Mouse (Mus musculus): ENCODE measurements around the gene Glo1. TPM values are rescaled to one million over a fixed set of nuclear protein-coding genes. Genes with fewer than 3 reads are reported as not detected.

The Glo1 gene
- polyA plus RNA-seq, 1 experiment from 2014 or later = 161 TPM

DNA sequence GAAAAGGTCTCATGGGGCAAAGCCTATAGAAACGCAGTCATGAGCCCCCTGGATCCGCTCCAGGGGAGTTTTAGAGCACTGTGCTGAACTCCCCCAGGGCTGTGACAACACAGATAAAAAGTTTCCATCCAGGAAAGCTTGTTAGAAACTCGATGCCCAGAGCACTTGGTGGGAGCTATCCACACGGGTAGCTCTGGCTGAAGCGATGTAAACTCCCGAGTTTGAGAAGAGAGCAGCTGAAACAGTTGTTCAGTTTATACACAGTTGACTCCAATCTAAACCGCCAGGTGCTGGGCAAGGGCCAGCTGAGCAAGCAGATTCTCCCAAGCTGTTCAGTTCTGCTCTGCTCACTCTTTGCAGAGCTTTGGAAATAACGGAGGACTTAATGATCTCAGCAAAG is 87.6 kb downstream of the Glo1 start:
- no peak for ATAC-seq
- Histone ChIP-seq H3K4me2 (replicated peaks; ENCODE audit: low read depth, low read length) (no peak overlapping the region), H3K9me3 (ENCODE audit: low read length) (no peaks in the 10 kb centered on the region), H3K36me3 (ENCODE audit: insufficient read depth, low read length) (no peaks in the 10 kb centered on the region), H3K4me1 (ENCODE audit: insufficient read depth, low read depth, low read length) (no peaks in the 10 kb centered on the region), H3K9ac (replicated peaks; ENCODE audit: low read depth) (no peak overlapping the region), H3K27me3 (replicated peaks; ENCODE audit: insufficient read depth, low read length) (no peaks in the 10 kb centered on the region), H3K27ac (ENCODE audit: low read length) (no peak overlapping the region), H3K4me3 (ENCODE audit: low read depth, low read length) (no peak overlapping the region)
- TF ChIP-seq CTCF (IDR thresholded peaks at IDR 0.05) (0 out of 2 replicates have a peak, but pooled peaks have one; percentile 11), EP300 (IDR thresholded peaks at IDR 0.05) (no peak)
- 25% methylated on average over 8 of the region's 8 CpGs for WGBS
- no peak for DNase-seq (ENCODE audit: low spot score)

GRCm38 (mm10) chr17:30536651-30537050 is 90.0 kb downstream of the Glo1 start:
- H3K4me3 ChIP-seq (ENCODE audit: low read depth, low read length) = no peak overlapping the region
- no peaks in the 10 kb centered on the region for H3K9me3 ChIP-seq (ENCODE audit: low read length)
- no peaks in the 10 kb centered on the region for H3K36me3 ChIP-seq (ENCODE audit: insufficient read depth, low read length)
- no peak for TF ChIP-seq EP300 (IDR thresholded peaks at IDR 0.05)
- no peak for TF ChIP-seq CTCF (IDR thresholded peaks at IDR 0.05)
- no peak overlapping the region for H3K27ac ChIP-seq (ENCODE audit: low read length)
- H3K9ac ChIP-seq (replicated peaks; ENCODE audit: low read depth) = no peak overlapping the region
- H3K4me2 ChIP-seq (replicated peaks; ENCODE audit: low read depth, low read length) = no peak overlapping the region
- H3K27me3 ChIP-seq (replicated peaks; ENCODE audit: insufficient read depth, low read length) = no peaks in the 10 kb centered on the region
- no peak for DNase-seq (ENCODE audit: low spot score)
- WGBS = 68% methylated on average over 5 of the region's 5 CpGs
- ATAC-seq = no peak
- H3K4me1 ChIP-seq (ENCODE audit: insufficient read depth, low read depth, low read length) = no peaks in the 10 kb centered on the region

Other genes starting within 250 kb of the Glo1 start
- gene Btbd9, start 50.4 kb downstream of the Glo1 start, polyA plus RNA-seq (2015; fragmentation: Nextera tagmentation; extraction: Ambion mirVana) = 40.6 and 41.7 TPM in 2 replicates
- 9.8 and 10.7 TPM in 2 replicates for gene Dnah8, start 2.5 kb downstream of the Glo1 start, polyA plus RNA-seq (2015; fragmentation: Nextera tagmentation; extraction: Ambion mirVana)